Mouse (Mus musculus) lung, postnatal 4 days (tissue): Measurements from ENCODE around the gene Xrcc4.
"Not testable (repeated sequence)": the region's sequence is repeated elsewhere in the genome, so short reads cannot be mapped to it uniquely, and the experiment has no call there.

Experiments used
- DNase-seq, 2 experiments: peaks; one replicate each; pipeline ENCODE4 v3.0.0; 2021

Xrcc4 gene

DNA sequence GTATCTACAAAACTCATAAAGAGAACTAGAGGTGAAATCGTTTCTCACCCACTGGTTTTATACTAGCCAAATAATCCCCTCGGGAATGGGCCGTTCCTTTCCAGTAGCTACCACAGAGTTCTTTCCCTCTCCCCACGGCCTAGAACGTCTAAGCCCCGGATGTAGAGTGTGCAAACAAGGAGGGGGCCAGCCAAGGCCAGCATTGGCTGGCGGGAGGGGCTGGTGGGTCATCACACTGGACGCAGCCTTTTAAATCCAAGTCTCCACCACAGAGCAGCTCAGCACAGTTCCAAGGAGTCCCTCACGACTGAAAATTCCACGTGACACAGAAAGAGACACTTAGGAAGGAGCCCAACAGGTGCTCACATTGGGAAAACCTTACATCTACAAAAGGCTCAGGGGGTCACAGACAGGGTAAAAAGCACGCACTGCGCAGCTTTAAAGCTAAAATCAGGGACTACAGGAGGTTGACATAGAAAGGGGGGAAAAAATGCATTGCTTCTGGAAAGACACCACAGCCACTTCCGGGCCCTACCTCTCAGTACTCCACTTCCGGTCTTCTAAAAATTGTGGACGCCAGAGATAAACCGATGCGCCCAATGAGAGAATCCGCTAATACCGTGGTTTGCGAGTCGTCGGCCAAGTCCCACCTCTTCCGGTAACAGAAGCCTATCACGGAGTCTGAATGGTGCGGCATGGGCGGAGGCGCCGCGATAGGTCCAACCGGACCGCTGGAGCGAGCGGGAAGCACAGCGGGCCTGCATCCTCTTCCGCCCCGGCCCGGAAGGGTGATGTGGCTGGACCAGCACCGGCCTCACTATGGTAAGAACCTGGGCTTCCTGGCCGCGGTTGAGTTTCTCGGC is at the start of gene Xrcc4, which contains the start of gene Tmem167:
Gene Xrcc4 (minus strand): TSS at position 647 of the 863 bp plus-strand sequence.
Gene Tmem167 (plus strand): TSS at position 162 of the 863 bp plus-strand sequence.
- DNase-seq = peak; percentile 96 to 98

GRCm38 (mm10) chr13:90136156-90136910 is 46.9 kb upstream of the Xrcc4 start:
- peak; percentile 5 to 24 for DNase-seq

DNA sequence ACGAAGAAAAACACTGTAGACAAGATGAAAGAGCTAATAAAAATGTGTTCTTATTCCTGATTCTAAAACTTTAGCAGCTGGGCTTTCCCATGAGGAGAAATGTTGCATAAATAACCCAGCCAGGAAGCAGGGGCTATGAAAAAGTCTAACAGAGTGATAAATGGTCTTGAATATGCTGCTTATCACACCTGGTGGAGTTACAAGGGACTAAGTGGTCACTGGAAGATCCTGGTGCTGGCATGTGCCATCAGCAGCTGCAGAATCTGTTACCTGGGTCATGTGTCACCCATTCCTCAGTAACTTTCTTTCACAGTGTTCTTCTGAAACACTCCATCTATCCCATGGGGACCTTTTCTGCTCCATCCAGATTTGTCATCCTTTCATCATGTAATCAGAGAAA is 22.3 kb upstream of the Xrcc4 start:
- no peak for DNase-seq

DNA sequence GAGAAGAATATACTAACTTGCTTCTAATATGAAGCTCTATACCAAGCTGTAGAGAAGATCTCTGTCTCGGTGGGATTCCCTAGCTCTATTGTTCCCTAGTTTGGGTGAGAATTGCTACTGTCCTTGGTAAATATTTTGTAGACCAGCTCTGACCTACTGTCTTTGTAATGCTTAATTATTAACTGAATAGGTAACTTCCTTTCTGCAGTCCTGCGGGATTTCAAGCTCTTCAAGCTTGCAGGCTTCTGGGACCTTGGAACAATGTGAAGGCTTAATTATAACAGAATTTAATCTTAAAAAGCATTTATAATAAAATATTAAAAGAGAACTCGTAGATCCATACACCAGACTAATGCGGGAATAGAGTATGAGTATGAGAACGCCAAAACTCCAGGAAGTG is 19.3 kb upstream of the Xrcc4 start:
- DNase-seq = not testable (repeated sequence)

DNA sequence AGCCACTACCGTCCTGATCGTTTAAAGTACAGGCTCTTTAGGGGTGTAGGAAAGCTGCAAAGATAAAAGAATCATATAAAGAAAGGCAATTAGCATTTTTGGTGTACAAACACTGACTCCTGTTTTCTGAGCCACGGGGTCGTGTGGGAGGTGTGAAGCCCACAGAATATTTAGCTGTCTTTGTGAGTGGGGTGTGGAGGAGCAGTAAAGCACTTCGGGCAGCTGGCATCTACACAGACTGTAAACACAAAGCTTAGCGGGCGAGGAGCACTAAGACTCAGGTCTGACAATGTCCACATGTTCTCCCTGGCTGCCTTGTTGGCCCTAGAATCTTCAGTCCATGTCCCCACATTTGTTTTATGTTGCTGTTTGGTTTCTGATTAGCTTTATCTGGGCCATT is 16.7 kb upstream of the Xrcc4 start:
- DNase-seq = no peak

- no peak for DNase-seq
Observed at GRCm38 (mm10) chr13:90101514-90101913, 12.1 kb upstream of the Xrcc4 start.

GRCm38 (mm10) chr13:90089825-90090183 is 396 bp upstream of the Xrcc4 start:
- DNase-seq = no peak

DNA sequence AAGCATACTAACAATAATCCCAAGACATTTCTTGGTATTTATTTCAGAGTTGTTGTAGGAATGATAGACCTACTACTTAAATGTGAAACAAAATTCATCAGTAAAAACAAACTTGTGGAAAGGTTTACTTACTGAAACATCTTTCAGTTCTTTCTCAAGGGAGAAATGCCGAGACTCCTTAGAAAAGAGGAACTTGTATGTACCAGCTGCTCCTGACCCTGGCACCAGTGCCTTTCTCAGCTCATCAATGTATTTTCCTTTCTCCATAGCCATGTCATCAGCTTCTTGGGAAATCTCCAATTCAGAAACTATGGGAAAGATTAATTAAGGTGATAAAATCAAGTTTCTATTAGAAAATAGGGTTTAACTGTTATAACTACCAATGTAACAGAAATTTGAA is 27.5 kb downstream of the Xrcc4 start:
- DNase-seq = no peak

- no peak for DNase-seq
Observed at GRCm38 (mm10) chr13:90052408-90052807, 37.0 kb downstream of the Xrcc4 start.

- no peak for DNase-seq
Observed at GRCm38 (mm10) chr13:90051735-90052134, 37.7 kb downstream of the Xrcc4 start.

- no peak for DNase-seq
Observed at GRCm38 (mm10) chr13:90039613-90040012, 49.8 kb downstream of the Xrcc4 start.

- no peak for DNase-seq
Observed at GRCm38 (mm10) chr13:90032977-90033376, 56.4 kb downstream of the Xrcc4 start.

- DNase-seq = no peak
Observed at GRCm38 (mm10) chr13:90032523-90032922, 56.9 kb downstream of the Xrcc4 start.

DNA sequence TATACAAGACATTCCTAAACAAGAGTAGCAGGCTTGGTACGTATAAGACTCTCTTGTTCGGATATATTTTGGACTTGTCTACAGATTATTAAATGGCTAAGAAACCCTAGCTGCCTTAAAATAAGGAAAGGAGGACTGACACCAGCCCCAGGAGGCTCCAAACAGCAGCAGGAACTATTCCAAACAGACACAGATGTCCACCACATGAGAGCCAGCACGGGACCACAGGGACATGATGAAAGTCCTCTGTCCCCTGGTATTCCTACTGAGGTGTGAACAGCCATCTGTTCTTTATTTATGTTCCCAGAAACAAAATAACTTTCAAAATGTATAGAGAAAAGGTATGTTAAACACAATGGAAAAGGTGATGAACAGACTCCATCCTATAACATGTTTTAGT is 58.5 kb downstream of the Xrcc4 start:
- no peak for DNase-seq

- DNase-seq = no peak
Observed at GRCm38 (mm10) chr13:90012620-90013019, 76.8 kb downstream of the Xrcc4 start.

GRCm38 (mm10) chr13:90012198-90012597 is 77.2 kb downstream of the Xrcc4 start:
- no peak for DNase-seq

GRCm38 (mm10) chr13:90011129-90011528 is 78.3 kb downstream of the Xrcc4 start:
- no peak for DNase-seq

GRCm38 (mm10) chr13:90009786-90010185 is 79.6 kb downstream of the Xrcc4 start:
- no peak for DNase-seq

- no peak for DNase-seq
Observed at GRCm38 (mm10) chr13:90005561-90005960, 83.8 kb downstream of the Xrcc4 start.

DNA sequence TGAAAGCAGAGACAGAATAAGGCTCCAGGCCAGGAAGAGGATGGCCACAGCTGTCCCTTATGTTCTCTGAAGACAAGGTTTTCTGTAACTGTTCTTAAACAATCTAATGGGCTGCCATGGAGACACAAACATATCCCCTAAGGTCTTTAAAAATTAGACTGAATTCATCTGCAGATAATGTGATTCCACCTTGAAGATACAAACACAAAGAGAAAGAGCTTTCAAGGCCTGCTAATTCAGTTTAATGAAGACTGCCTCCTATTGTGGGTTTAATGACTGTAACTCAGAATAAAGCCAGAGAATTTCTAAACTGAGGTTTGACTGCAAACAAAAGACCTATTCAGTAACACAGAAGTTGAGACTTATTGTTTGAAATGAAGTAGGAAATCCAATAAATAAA is 91.9 kb downstream of the Xrcc4 start:
- DNase-seq = no peak

DNA sequence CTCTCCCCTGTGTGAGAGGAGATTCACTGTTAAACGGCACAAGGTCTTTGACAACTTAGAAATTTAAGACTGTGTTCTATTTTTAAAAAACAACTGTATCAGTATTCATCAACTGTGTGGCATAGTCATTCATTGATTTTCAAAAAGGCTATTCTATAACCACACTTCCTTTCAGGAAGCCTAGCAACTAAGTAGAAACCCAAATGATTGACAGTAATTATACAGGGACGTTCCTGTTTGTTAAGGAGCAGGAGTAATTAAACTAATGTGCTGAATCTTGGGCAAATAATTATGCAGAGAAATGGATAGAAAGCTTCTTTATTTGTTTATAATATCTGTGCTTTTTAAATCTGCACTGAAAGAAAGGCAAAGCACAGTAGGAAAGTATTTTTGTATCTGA is 103.3 kb downstream of the Xrcc4 start:
- no peak for DNase-seq

DNA sequence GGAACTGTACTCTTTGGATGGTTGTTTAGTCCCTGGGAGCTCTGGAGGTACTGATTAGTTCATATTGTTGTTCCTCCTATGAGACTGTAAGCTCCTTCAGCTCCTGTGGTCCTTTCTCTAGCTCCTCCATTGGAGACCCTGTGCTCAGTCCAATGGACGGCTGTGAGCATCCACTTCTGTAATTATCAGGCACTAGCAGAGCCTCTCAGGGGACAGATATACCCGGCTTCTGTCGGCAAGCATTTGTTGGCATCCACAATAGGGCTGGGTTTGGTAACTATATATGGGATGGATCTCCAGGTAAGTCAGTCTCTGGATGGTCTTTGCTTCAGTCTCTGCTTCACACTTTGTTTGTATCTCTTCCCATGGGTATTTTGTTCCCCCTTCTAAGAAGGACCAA is 118.5 kb downstream of the Xrcc4 start:
- DNase-seq = no peak

DNA sequence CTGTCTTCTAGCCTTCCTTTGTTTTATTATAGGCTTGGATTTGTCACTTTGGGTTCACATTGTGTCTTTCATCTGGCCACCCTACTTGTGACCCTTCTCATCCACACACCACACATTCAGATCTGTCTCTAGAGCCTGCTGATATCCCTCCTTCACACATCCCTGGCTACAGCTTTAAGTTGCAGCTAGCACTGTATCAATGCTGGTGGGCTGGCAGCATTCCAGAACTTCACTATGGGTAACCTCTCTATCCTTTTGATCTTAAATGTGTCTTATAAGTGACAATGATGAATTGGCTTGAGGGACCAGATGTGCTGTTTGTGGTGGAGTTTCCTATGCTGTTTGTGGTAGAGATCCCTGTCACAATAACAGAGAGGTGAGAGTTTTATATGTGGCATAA is 120.7 kb downstream of the Xrcc4 start:
- DNase-seq = no peak

DNA sequence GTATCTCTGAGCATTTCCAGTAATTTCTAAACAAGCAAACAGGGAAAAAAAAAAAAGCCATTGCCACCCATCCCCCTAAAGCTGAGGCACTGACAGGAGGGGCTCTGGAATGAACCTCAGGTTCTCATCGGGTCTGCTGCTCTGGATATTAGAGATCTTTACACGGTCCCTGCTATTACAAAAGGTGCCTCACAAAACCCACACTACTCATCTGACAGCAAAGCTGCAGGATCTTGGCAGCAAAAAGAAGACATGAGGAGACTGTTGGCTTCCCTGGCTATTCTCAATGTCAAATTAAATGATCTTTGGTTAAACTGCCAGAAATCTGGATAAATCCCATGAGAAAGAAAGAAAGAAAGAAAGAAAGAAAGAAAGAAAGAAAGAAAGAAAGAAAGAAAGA is 145.1 kb downstream of the Xrcc4 start:
- DNase-seq = no peak
